8 mouse cellular contexts compared by ENCODE assay signal in genomic region chr1:190168761-190169671, GRCm38 (mm10). TPM values are rescaled to one million over a fixed set of nuclear protein-coding genes. Genes with fewer than 3 reads are reported as not detected.
DNase-seq lines count a peak whose midpoint lies in the region; ATAC-seq and TF ChIP-seq lines count a peak whose summit lies in the region.

No protein-coding gene starts in this region.

- peak overlapping the region; percentile 58 for H3K4me3 ChIP-seq in forebrain, postnatal 0 days (ENCODE audit: low read depth, low read length)
- peak overlapping the region; percentile 65 for H3K4me3 ChIP-seq in kidney, embryonic 15.5 days (replicated peaks)
- H3K4me3 ChIP-seq in midbrain, postnatal 0 days (ENCODE audit: low read depth, low read length) = peak overlapping the region; percentile 57

- peak overlapping the region; percentile 64 for H3K27ac ChIP-seq in forebrain, postnatal 0 days (ENCODE audit: low read depth, low read length)
- no peak overlapping the region for H3K27ac ChIP-seq in kidney, embryonic 15.5 days
- H3K27ac ChIP-seq in midbrain, postnatal 0 days (ENCODE audit: low read depth, low read length) = peak overlapping the region; percentile 52; the same call in 1 of the 2 replicates

- no peaks in the 10 kb centered on the region for H3K9me3 ChIP-seq in forebrain, postnatal 0 days (ENCODE audit: low read length)
- no peaks in the 10 kb centered on the region for H3K9me3 ChIP-seq in kidney, embryonic 15.5 days (replicated peaks)
- no peaks in the 10 kb centered on the region for H3K9me3 ChIP-seq in midbrain, postnatal 0 days (ENCODE audit: low read length)

- H3K27me3 ChIP-seq in forebrain, postnatal 0 days (ENCODE audit: insufficient read depth, low read length) = peaks cover 41% of the 10 kb centered on the region
- H3K27me3 ChIP-seq in kidney, embryonic 15.5 days = peaks cover 84% of the 10 kb centered on the region
- peaks cover 7% of the 10 kb centered on the region; the same call in 1 of the 2 replicates for H3K27me3 ChIP-seq in midbrain, postnatal 0 days (ENCODE audit: insufficient read depth, low read length)

- DNase-seq in cerebellum, adult 11-12 months = peak; percentile 59
- no peak for DNase-seq in cerebellum, adult 11 months
- peak; percentile 53 to 59 for DNase-seq in adrenal gland, postnatal 36 days
- no peak for DNase-seq in forebrain, postnatal 0 days
- peak; percentile 50 for DNase-seq in midbrain, postnatal 0 days (ENCODE audit: low spot score)
- no peak for DNase-seq in gastrocnemius, adult 18-20 months (ENCODE audit: low spot score)
- no peak for DNase-seq in T-cell, adult 2 months (ENCODE audit: low spot score)

- H3K4me1 ChIP-seq in forebrain, postnatal 0 days (ENCODE audit: insufficient read depth) = no peaks in the 10 kb centered on the region
- peaks cover 45% of the 10 kb centered on the region for H3K4me1 ChIP-seq in kidney, embryonic 15.5 days
- H3K4me1 ChIP-seq in midbrain, postnatal 0 days (ENCODE audit: insufficient read depth, low read length) = peaks cover 4% of the 10 kb centered on the region; the same call in 1 of the 2 replicates

- ATAC-seq in forebrain, postnatal 0 days = no peak
- peak; percentile 30 for ATAC-seq in kidney, embryonic 15.5 days (replicated peaks; ENCODE audit: low FRiP score)
- peak; percentile 22; the same call in 1 of the 2 replicates for ATAC-seq in midbrain, postnatal 0 days (ENCODE audit: low FRiP score)

- H3K36me3 ChIP-seq in forebrain, postnatal 0 days (ENCODE audit: insufficient read depth) = no peaks in the 10 kb centered on the region
- H3K36me3 ChIP-seq in kidney, embryonic 15.5 days = no peaks in the 10 kb centered on the region
- no peaks in the 10 kb centered on the region for H3K36me3 ChIP-seq in midbrain, postnatal 0 days (ENCODE audit: insufficient read depth, low read length)

- peak overlapping the region; percentile 51 for H3K9ac ChIP-seq in forebrain, postnatal 0 days
- H3K9ac ChIP-seq in kidney, embryonic 15.5 days = peak overlapping the region; percentile 44
- peak overlapping the region; percentile 55 for H3K9ac ChIP-seq in midbrain, postnatal 0 days (replicated peaks; ENCODE audit: low read length, poor library complexity, severe bottlenecking)

- no peak for TF ChIP-seq CTCF in forebrain, postnatal 0 days (IDR thresholded peaks at IDR 0.05; ENCODE audit: low read depth)
- no peak for TF ChIP-seq CTCF in midbrain, postnatal 0 days (IDR thresholded peaks at IDR 0.05)

- 1% methylated on average over 48 of the region's 51 CpGs for WGBS in forebrain, postnatal 0 days
- under 1% methylated on average over 50 of the region's 51 CpGs for WGBS in kidney, embryonic 15.5 days
- under 1% methylated on average over 50 of the region's 51 CpGs for WGBS in midbrain, postnatal 0 days

- H3K4me2 ChIP-seq in forebrain, postnatal 0 days (ENCODE audit: low read depth) = peak overlapping the region; percentile 97
- H3K4me2 ChIP-seq in kidney, embryonic 15.5 days = peak overlapping the region; percentile 92
- peak overlapping the region; percentile 96 for H3K4me2 ChIP-seq in midbrain, postnatal 0 days (ENCODE audit: low read depth, low read length, poor library complexity, severe bottlenecking)

RNA-seq across cellular contexts. Expression of gene Prox1, which starts 1.5 kb away (rescaled TPM):
- 10 to 100 TPM; 27.5 to 52.3 TPM for total RNA-seq in adrenal gland, postnatal 36 days (2021)
- 13.4 and 24.8 TPM in 2 replicates for total RNA-seq in forebrain, postnatal 0 days (2014; rRNA removed)
- polyA plus RNA-seq in forebrain, postnatal 0 days (2015; fragmentation: Nextera tagmentation; extraction: Ambion mirVana) = 6.2 and 16.2 TPM in 2 replicates
- polyA plus RNA-seq in kidney, embryonic 15.5 days (2015; fragmentation: Nextera tagmentation; extraction: Ambion mirVana) = 1.3 and 1.8 TPM in 2 replicates
- total RNA-seq in midbrain, postnatal 0 days (2014; rRNA removed) = 11.1 and 16.0 TPM in 2 replicates
- polyA plus RNA-seq in midbrain, postnatal 0 days (2015; fragmentation: Nextera tagmentation; extraction: Ambion mirVana) = 6.0 and 11.9 TPM in 2 replicates
- 1 to 10 TPM; 2.1 to 3.0 TPM for total RNA-seq in gastrocnemius, adult 18-20 months (2021)

Comparison
In these comparisons a context has a peak if more than half of its experiments do, and no peak if none do; other contexts are left out.
1. DNase-seq: peak in cerebellum, adult 11-12 months (single experiment), adrenal gland, postnatal 36 days (2 of 2) and midbrain, postnatal 0 days (single experiment); none in cerebellum, adult 11 months (single experiment), forebrain, postnatal 0 days (single experiment), gastrocnemius, adult 18-20 months (single experiment) and T-cell, adult 2 months (single experiment).
2. Peak in every context shown above with its lines, with median percentiles within 50 percentile points of each other: H3K4me2 ChIP-seq, H3K4me3 ChIP-seq and H3K9ac ChIP-seq.